Mouse (Mus musculus) bone marrow, adult 2 months (tissue): ENCODE data around the gene Letmd1.

ENCODE experiments used
- CTCF ChIP-seq: fragments of 200-500 bp; IDR thresholded peaks from 2 replicates; pipeline ENCODE4 v1.5.1; 2011; ENCODE audit warnings: low read length, control low read depth; ENCODE audit not compliant: control insufficient read depth, insufficient read depth
- POLR2A ChIP-seq: fragments of 200-500 bp; IDR thresholded peaks from 2 replicates; pipeline ENCODE4 v1.6.1; 2011; ENCODE audit warnings: low read depth, mild to moderate bottlenecking, control low read depth, low read length, borderline replicate concordance; ENCODE audit not compliant: control insufficient read depth

DNA sequence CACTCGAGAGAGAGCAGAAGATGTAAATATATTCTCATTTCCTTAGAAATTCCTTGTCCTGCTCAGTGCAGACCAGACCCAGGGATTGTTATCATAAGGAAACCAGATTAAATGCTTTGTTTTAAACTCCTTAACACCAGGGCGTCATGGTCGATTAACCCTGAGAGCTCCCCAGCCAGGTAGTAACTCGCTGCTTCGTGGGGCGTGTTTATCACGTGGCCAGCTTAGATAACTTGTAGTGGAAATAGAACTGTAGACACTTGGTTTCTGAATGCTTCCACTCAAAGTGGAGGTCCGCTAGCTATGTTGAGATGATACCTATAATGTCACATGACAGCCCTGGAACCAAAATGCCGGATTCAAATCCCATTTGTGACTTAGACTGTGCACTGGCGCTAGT is 1.2 kb downstream of the Letmd1 start:
- TF ChIP-seq POLR2A (no peak), CTCF (no peak)
